Mouse (Mus musculus) neural tube, embryonic 11.5 days (tissue): ENCODE results near the gene Zdhhc14. TPM values are rescaled to one million over a fixed set of nuclear protein-coding genes. Genes with fewer than 3 reads are reported as not detected.

ENCODE experiments used
- ATAC-seq: fragments of 200-750 bp; cut with Nextera tagmentation; 2 replicates; pipeline ENCODE4 v1.8.0; 2017; ENCODE audit warnings: moderate number of reproducible peaks, mild to moderate bottlenecking, moderate TSS enrichment, moderate library complexity; ENCODE audit not compliant: insufficient read depth, low FRiP score, low TSS enrichment
- DNase-seq: peaks from one replicate; pipeline ENCODE4 v3.0.0-alpha.2; 2015; ENCODE audit warnings: low spot score
- H3K27ac ChIP-seq: fragments of 300-500 bp; sonication (generic); 2 replicates; pipeline ENCODE4 v1.5.1; 2014; ENCODE audit warnings: low read depth, mild to moderate bottlenecking, low read length
- H3K27me3 ChIP-seq: fragments of 300-500 bp; sonication (generic); 2 replicates; pipeline ENCODE4 v1.6.1; 2014; ENCODE audit warnings: mild to moderate bottlenecking, low read length, mixed read lengths; ENCODE audit not compliant: control insufficient read depth, insufficient read depth
- H3K36me3 ChIP-seq: fragments of 300-500 bp; sonication (generic); 2 replicates; pipeline ENCODE4 v1.6.1; 2014; ENCODE audit warnings: mild to moderate bottlenecking, low read length, moderate library complexity, mixed read lengths; ENCODE audit not compliant: control insufficient read depth, insufficient read depth
- H3K4me1 ChIP-seq: fragments of 300-500 bp; sonication (generic); 2 replicates; pipeline ENCODE4 v1.6.1; 2014; ENCODE audit warnings: low read length, mixed read lengths; ENCODE audit not compliant: control insufficient read depth, insufficient read depth
- H3K4me2 ChIP-seq: fragments of 300-500 bp; sonication (generic); 2 replicates; pipeline ENCODE4 v1.6.1; 2014; ENCODE audit warnings: low read depth, mild to moderate bottlenecking, moderate library complexity
- H3K4me3 ChIP-seq: fragments of 300-500 bp; sonication (generic); 2 replicates; pipeline ENCODE4 v1.5.1; 2014; ENCODE audit warnings: low read depth, low read length
- H3K9ac ChIP-seq: fragments of 300-500 bp; sonication (generic); 2 replicates; pipeline ENCODE4 v1.6.1; 2014; ENCODE audit warnings: mild to moderate bottlenecking, low read length
- H3K9me3 ChIP-seq: fragments of 300-500 bp; sonication (generic); 2 replicates; pipeline ENCODE4 v1.6.1; 2016; ENCODE audit warnings: low read length; ENCODE audit not compliant: control insufficient read depth
- WGBS: fragments of 180-500 bp; shearing (Covaris S2); extraction: QIAGEN DNeasy Blood & Tissue Kit; methylation state at CpG from one replicate; pipeline ENCODE4 v1.1.7; 2014; 5-methylcytosine and 5-hydroxymethylcytosine counted together
- polyA plus RNA-seq: library from polyadenylated mRNA; unstranded; fragments of >200 nt; fragmentation: Nextera tagmentation; extraction: Ambion mirVana; gene quantifications from 2 replicates; pipeline ENCODE4 v1.2.1, GENCODE M21; 2014

The Zdhhc14 gene
- polyA plus RNA-seq, 1 experiment from 2014 or later, result 2.6 TPM

DNA sequence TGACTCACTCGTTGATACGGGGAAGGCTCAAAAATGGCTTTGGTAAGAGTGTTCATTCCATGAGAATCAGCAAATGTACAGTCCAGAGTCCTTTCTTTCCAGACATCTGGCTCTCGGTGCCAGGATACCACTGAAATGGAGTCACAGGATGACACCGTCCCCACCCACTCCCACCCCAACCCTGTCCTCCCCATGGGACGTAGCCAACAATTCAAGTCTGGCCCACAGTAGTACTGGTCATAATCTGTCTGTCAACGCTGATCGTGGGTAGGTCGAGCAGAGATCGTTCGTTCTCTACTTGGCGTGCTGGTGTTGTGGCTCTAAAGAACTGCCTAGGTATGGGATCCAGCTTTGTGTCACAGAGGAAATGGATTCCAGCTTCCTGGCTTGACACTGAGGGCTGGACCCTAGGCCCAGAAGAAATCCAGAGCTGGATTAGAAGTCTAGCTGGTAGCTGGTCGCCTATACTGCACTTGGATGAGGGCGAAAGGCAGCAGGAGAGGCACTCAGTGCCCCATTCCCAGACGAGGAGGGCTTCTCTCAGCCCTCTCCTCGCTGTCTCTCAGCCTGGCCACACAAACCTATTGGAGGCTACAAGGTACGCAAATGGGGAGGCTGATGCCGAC, 307.2 kb downstream of the Zdhhc14 start:
- H3K9ac ChIP-seq, result no peak overlapping the region
- no peak overlapping the region for H3K4me2 ChIP-seq
- ATAC-seq (no peak), DNase-seq (no peak)
- H3K27me3 ChIP-seq, result no peaks in the 10 kb centered on the region
- no peaks in the 10 kb centered on the region for H3K36me3 ChIP-seq
- no peaks in the 10 kb centered on the region for H3K9me3 ChIP-seq
- no peak overlapping the region for H3K4me3 ChIP-seq
- H3K4me1 ChIP-seq, result no peaks in the 10 kb centered on the region
- H3K27ac ChIP-seq, result no peak overlapping the region
- WGBS, result 84% methylated on average over 17 of the region's 17 CpGs

DNA sequence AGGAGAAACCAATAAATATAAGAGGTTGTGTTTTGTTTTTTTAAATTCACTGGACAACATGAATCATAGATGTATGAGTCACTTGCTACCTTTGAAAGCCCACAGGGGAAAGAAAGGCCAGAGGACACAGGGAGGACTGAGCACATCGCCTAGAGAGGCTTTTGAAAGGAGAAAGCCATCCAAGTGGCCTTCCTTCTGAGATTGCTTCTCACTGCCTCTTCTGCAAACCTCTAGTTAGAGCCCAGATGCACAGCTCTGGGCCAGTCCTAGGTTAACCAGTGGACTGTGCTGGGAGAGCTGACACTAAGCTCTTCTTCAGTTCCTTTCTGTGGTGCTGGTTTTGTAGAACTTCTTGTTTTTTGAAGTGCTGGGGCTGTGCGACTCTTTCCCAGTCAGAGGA, 307.9 kb downstream of the Zdhhc14 start:
- H3K4me2 ChIP-seq, result no peak overlapping the region
- DNase-seq, result no peak
- H3K36me3 ChIP-seq, result no peaks in the 10 kb centered on the region
- ATAC-seq, result no peak
- H3K9me3 ChIP-seq, result no peaks in the 10 kb centered on the region
- H3K27ac ChIP-seq, result no peak overlapping the region
- 89% methylated on average over 2 of the region's 2 CpGs for WGBS
- H3K4me3 ChIP-seq, result no peak overlapping the region
- no peaks in the 10 kb centered on the region for H3K4me1 ChIP-seq
- no peak overlapping the region for H3K9ac ChIP-seq
- H3K27me3 ChIP-seq, result no peaks in the 10 kb centered on the region

DNA sequence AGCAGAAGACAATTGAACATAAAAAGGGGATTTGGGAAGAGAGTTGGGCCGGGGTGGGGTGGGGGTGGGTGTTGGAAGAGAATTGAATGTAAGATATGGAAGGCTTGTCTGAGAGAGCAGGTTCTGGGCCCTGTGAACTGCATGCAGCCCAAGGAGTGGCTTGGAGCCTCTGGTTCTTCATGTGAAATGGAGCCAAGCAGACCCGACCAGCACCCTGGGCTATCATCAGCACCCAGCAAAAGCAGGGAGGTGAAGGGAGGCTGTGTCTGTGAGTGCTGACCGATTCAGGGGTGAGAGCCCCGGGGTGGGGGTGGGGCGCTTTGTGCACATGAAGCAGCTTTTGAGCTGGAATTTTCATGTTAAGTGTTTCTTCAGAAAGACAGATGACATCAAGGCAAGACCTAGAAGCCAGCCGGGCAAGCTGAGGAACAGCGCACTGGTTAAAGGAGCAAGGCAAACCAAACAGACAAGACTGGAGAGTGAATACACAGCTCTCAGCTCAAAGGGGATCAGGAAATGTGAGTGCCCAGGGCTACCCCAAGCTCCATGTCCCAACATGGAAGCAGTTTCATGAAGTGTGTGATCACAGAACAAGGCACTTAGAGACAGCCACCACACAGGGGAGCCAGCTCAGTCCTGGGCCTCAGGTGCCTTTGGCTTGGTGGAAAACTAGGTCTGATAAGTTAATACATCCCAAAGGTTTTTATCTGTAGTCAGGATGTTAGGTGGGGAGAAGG, 308.6 kb downstream of the Zdhhc14 start:
- no peak overlapping the region for H3K27ac ChIP-seq
- no peaks in the 10 kb centered on the region for H3K9me3 ChIP-seq
- no peak overlapping the region for H3K4me3 ChIP-seq
- H3K9ac ChIP-seq, result no peak overlapping the region
- DNase-seq (no peak), ATAC-seq (no peak)
- no peaks in the 10 kb centered on the region for H3K36me3 ChIP-seq
- WGBS, result 84% methylated on average over 7 of the region's 7 CpGs
- H3K27me3 ChIP-seq, result no peaks in the 10 kb centered on the region
- H3K4me1 ChIP-seq, result no peaks in the 10 kb centered on the region
- no peak overlapping the region for H3K4me2 ChIP-seq

DNA sequence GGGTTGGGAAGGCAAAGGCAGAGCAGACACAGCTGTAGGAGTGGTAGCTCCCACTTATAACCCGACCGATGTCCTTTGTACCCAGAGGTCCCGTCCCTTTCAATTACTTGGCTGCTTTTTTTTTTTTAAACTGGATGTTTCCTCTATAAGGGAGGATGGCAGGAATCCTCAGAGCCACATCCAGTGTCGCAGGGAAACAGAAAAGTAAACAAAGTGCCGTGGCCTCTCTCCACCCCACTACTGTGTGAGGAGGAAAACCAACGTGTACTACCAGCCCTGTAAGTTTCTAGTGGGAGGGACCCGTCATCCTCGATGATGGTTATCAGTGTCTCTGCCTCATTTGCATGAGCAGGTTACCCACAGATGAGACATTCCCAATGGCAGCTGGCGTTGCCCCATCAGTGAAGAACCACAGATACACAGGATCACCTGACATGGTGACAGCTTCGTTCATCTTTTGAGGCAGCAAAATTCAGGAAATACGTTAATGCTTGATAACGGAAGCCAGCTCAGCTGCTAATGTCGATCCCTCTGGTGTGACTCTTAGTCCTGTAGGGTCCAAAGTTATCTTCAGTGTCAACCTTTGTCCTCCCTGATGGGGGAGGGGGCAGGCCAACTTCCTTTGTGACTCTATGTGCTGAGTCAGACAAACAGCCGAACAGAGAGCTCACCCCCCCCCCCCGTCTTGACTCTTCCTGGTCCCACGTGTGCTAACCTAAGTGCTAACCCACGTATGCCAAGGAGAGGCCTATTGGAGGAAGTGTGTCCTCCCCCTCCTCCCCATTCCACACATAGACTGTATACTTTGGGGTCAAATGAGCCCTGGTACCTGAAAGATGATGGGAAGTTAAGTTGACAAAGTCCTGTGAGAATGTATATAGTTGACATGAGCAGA, 309.7 kb downstream of the Zdhhc14 start:
- H3K4me2 ChIP-seq, result no peak overlapping the region
- H3K27ac ChIP-seq, result no peak overlapping the region
- ATAC-seq (no peak), DNase-seq (no peak)
- H3K4me1 ChIP-seq, result no peaks in the 10 kb centered on the region
- no peaks in the 10 kb centered on the region for H3K9me3 ChIP-seq
- no peaks in the 10 kb centered on the region for H3K36me3 ChIP-seq
- WGBS, result 74% methylated on average over 17 of the region's 17 CpGs
- H3K9ac ChIP-seq, result no peak overlapping the region
- H3K27me3 ChIP-seq, result no peaks in the 10 kb centered on the region
- no peak overlapping the region for H3K4me3 ChIP-seq

DNA sequence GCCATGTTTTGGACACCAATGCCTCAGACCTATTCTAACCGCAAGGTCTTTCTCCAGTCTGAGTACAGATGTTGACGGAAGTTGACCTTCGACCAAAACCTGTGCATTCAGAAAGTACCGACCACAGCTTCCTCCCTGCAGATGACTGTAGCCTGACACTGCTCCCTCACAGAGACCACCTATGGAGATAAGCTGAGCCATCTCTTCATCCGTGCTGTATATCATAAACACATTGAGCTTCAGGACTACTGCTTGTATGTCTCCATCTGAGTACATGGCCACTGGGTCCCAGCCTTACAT, 310.2 kb downstream of the Zdhhc14 start:
- H3K4me3 ChIP-seq, result no peak overlapping the region
- H3K4me1 ChIP-seq, result no peaks in the 10 kb centered on the region
- WGBS, result 87% methylated on average over 5 of the region's 5 CpGs
- no peaks in the 10 kb centered on the region for H3K9me3 ChIP-seq
- DNase-seq (no peak), ATAC-seq (no peak)
- no peaks in the 10 kb centered on the region for H3K36me3 ChIP-seq
- H3K9ac ChIP-seq, result no peak overlapping the region
- no peak overlapping the region for H3K27ac ChIP-seq
- no peak overlapping the region for H3K4me2 ChIP-seq
- no peaks in the 10 kb centered on the region for H3K27me3 ChIP-seq

Other genes starting within 250 kb of the Zdhhc14 start
- 0.16 TPM in 1 of 2 replicates, not detected in the other for gene Ldhal6b, start 73.8 kb upstream of the Zdhhc14 start, polyA plus RNA-seq
- 118 and 139 TPM in 2 replicates for gene Tmem242, start 52.3 kb upstream of the Zdhhc14 start, polyA plus RNA-seq